ENCODE assay signal across 23 mouse cellular contexts in genomic region chr5:113747629-113748028, GRCm38 (mm10). TPM values are rescaled to one million over a fixed set of nuclear protein-coding genes. Genes with fewer than 3 reads are reported as not detected.
DNase-seq lines count a peak whose midpoint lies in the region; ATAC-seq and TF ChIP-seq lines count a peak whose summit lies in the region.
"Had no signal": no experiment of that assay in that cellular context is flagged by ENCODE, and none has a peak within 500 bp of the region (broad histone marks: within the 10 kb centered on the region; RNA-seq: fewer than 3 reads in every experiment).

No protein-coding gene starts in this region.

- H3K4me3 ChIP-seq in layer of hippocampus, adult 2 months = no peak overlapping the region
- no peak overlapping the region for H3K4me3 ChIP-seq in testis, adult 2 months (ENCODE audit: control insufficient read depth, low read depth, low read length)
- H3K4me3 ChIP-seq: heart, embryonic 13.5 days; hindbrain, embryonic 10.5 days; lung, embryonic 15.5 days had no signal

- DNase-seq in cerebellum, postnatal 14 days = peak; percentile 32 to 38
- no peak for DNase-seq in cerebellum, adult 11 months
- no peak for DNase-seq in layer of hippocampus, adult 2 months (ENCODE audit: low spot score in 2 of 2)
- no peak for DNase-seq in layer of hippocampus, adult 11-12 months (ENCODE audit: low spot score)
- DNase-seq in testis, postnatal 10 days (ENCODE audit: low spot score) = no peak
- no peak for DNase-seq in right cerebral cortex, adult 2 months (ENCODE audit: low spot score in 2 of 2)
- DNase-seq: adrenal gland, adult 8-10 months; gastrocnemius, postnatal 36 days; kidney, postnatal 25 days; retina, postnatal 1 day had no signal

- no peak overlapping the region for H3K27ac ChIP-seq in layer of hippocampus, adult 2 months
- no peak overlapping the region for H3K27ac ChIP-seq in testis, adult 2 months (ENCODE audit: control insufficient read depth, insufficient read depth, low read depth, low read length)
- H3K27ac ChIP-seq: heart, embryonic 13.5 days; hindbrain, embryonic 10.5 days; lung, embryonic 15.5 days had no signal

- no peaks in the 10 kb centered on the region for H3K27me3 ChIP-seq in testis, adult 2 months (ENCODE audit: control insufficient read depth, insufficient read depth, low read length)
- H3K27me3 ChIP-seq: heart, embryonic 13.5 days; lung, embryonic 15.5 days had no signal

- TF ChIP-seq POLR2A in testis, adult 2 months (IDR thresholded peaks at IDR 0.05; ENCODE audit: control insufficient read depth, low read depth, low read length) = no peak

- H3K4me1 ChIP-seq in testis, adult 2 months (ENCODE audit: control insufficient read depth, insufficient read depth, low read length) = no peaks in the 10 kb centered on the region
- H3K4me1 ChIP-seq: heart, embryonic 13.5 days; hindbrain, embryonic 10.5 days; lung, embryonic 15.5 days had no signal

- peak; percentile 46; the same call in 1 of the 2 replicates for ATAC-seq in megakaryocyte progenitor cell, adult 5-6 weeks (replicated peaks; ENCODE audit: poor library complexity)

- peak; percentile 58 for TF ChIP-seq CTCF in layer of hippocampus, adult 2 months (conservative IDR thresholded peaks at IDR 0.05)
- TF ChIP-seq CTCF in testis, adult 2 months (IDR thresholded peaks at IDR 0.05; ENCODE audit: control insufficient read depth, insufficient read depth, insufficient replicate concordance, low read depth, low read length) = peak; percentile 38; the same call in 1 of the 2 replicates

- H3K36me3 ChIP-seq in testis, adult 2 months (ENCODE audit: control insufficient read depth, insufficient read depth, low read length) = peaks cover 11% of the 10 kb centered on the region

RNA-seq across cellular contexts. Expression of gene Ficd, which starts 12.0 kb away (rescaled TPM):
- 10 to 100 TPM; 12.2 to 12.5 TPM for total RNA-seq in layer of hippocampus, adult 2 months (2021)
- 5.2 and 5.3 TPM in 2 replicates for polyA plus RNA-seq in testis, adult 2 months (2012; rRNA removed)
- total RNA-seq in megakaryocyte progenitor cell, adult 5-6 weeks (2015) = 2.5 and 3.1 TPM in 2 replicates
- 1.5 and 2.6 TPM in 2 replicates for total RNA-seq in megakaryocyte progenitor cell, adult 5-6 weeks (2017)

RNA-seq across cellular contexts. Expression of gene 1700069L16Rik, which starts 23.1 kb away (rescaled TPM):
- not detected for total RNA-seq in layer of hippocampus, adult 2 months (2021)
- polyA plus RNA-seq in testis, adult 2 months (2012; rRNA removed) = 11.1 and 14.8 TPM in 2 replicates
- not detected in 2 replicates for total RNA-seq in megakaryocyte progenitor cell, adult 5-6 weeks (2015)
- not detected in 2 replicates for total RNA-seq in megakaryocyte progenitor cell, adult 5-6 weeks (2017)
- total RNA-seq: adrenal gland, adult 8-10 months; gastrocnemius, postnatal 36 days; layer of hippocampus, postnatal 14 days; neutrophil, adult 5-6 weeks had no signal
- polyA plus RNA-seq: embryonic facial prominence, embryonic 11.5 days; heart, embryonic 13.5 days; hindbrain, embryonic 10.5 days; intestine, embryonic 14.5 days; limb, embryonic 11.5 days; lung, embryonic 15.5 days; spleen, adult 2 months; stomach, embryonic 16.5 days; urinary bladder, adult 2 months had no signal

RNA-seq across cellular contexts. Expression of gene Sart3, which starts 24.7 kb away (rescaled TPM):
- 10 to 100 TPM; 53.5 to 54.4 TPM for total RNA-seq in layer of hippocampus, adult 2 months (2021)
- 11.5 and 13.8 TPM in 2 replicates for polyA plus RNA-seq in testis, adult 2 months (2012; rRNA removed)
- 16.2 and 17.2 TPM in 2 replicates for total RNA-seq in megakaryocyte progenitor cell, adult 5-6 weeks (2015)
- 26.0 and 37.7 TPM in 2 replicates for total RNA-seq in megakaryocyte progenitor cell, adult 5-6 weeks (2017)

RNA-seq across cellular contexts. Expression of gene Iscu, which starts 24.9 kb away (rescaled TPM):
- total RNA-seq in layer of hippocampus, adult 2 months (2021) = 100 to 1,000 TPM; 111 to 122 TPM
- 136 and 138 TPM in 2 replicates for polyA plus RNA-seq in testis, adult 2 months (2012; rRNA removed)
- 108 TPM in 2 replicates for total RNA-seq in megakaryocyte progenitor cell, adult 5-6 weeks (2015)
- total RNA-seq in megakaryocyte progenitor cell, adult 5-6 weeks (2017) = 87.2 and 98.4 TPM in 2 replicates

RNA-seq across cellular contexts. Expression of gene Tmem119, which starts 52.7 kb away (rescaled TPM):
- total RNA-seq in layer of hippocampus, adult 2 months (2021) = 10 to 100 TPM; 22.8 to 24.0 TPM
- 0.38 and 0.59 TPM in 2 replicates for polyA plus RNA-seq in testis, adult 2 months (2012; rRNA removed)
- 6.5 and 7.2 TPM in 2 replicates for total RNA-seq in megakaryocyte progenitor cell, adult 5-6 weeks (2015)
- 5.6 and 8.2 TPM in 2 replicates for total RNA-seq in megakaryocyte progenitor cell, adult 5-6 weeks (2017)

Comparison
In these comparisons a context has a peak if more than half of its experiments do, and no peak if none do; other contexts are left out.
1. DNase-seq: peak in cerebellum, postnatal 14 days (2 of 2); none in cerebellum, adult 11 months (single experiment), layer of hippocampus, adult 2 months (0 of 2), layer of hippocampus, adult 11-12 months (single experiment), testis, postnatal 10 days (single experiment) and right cerebral cortex, adult 2 months (0 of 2).